Mouse (Mus musculus): ENCODE results near the gene Adora1. TPM values are rescaled to one million over a fixed set of nuclear protein-coding genes. Genes with fewer than 3 reads are reported as not detected.

The Adora1 gene
- polyA plus RNA-seq, 1 experiment = 0.50 TPM

GRCm38 (mm10) chr1:134150076-134150475 lies 85.2 kb downstream of the Adora1 start:
- Histone ChIP-seq H3K4me1 (peaks cover 18% of the 10 kb centered on the region), H3K36me3 (replicated peaks; ENCODE audit: low read length) (no peaks in the 10 kb centered on the region), H3K27me3 (replicated peaks) (peaks cover 60% of the 10 kb centered on the region), H3K9me3 (peaks cover 4% of the 10 kb centered on the region), H3K4me3 (replicated peaks) (no peak overlapping the region)
- TF ChIP-seq FLI1 (IDR thresholded peaks at IDR 0.05; ENCODE audit: low read length) (no peak), GATA1 (IDR thresholded peaks at IDR 0.05; ENCODE audit: borderline replicate concordance, low read length) (no peak)

Other genes with a start within 250 kb of the Adora1 start
- gene Fmod, start 198.2 kb downstream of the Adora1 start, polyA plus RNA-seq (2012; ENCODE audit: insufficient read depth, low replicate concordance) = not detected in 2 replicates
- gene Btg2, start 156.3 kb downstream of the Adora1 start, polyA plus RNA-seq (2012; ENCODE audit: insufficient read depth, low replicate concordance) = 8.3 and 13.9 TPM in 2 replicates
- gene Chit1, start 124.2 kb downstream of the Adora1 start, polyA plus RNA-seq (2012; ENCODE audit: insufficient read depth, low replicate concordance) = not detected in 2 replicates
- 5.0 TPM in 1 of 2 replicates, not detected in the other for gene Chil1, start 53.3 kb downstream of the Adora1 start, polyA plus RNA-seq (2012; ENCODE audit: insufficient read depth, low replicate concordance)
- gene Mybph, start 42.0 kb downstream of the Adora1 start, polyA plus RNA-seq (2012; ENCODE audit: insufficient read depth, low replicate concordance) = not detected in 2 replicates
- not detected in 2 replicates for gene Myog, start 54.6 kb upstream of the Adora1 start, polyA plus RNA-seq (2012; ENCODE audit: insufficient read depth, low replicate concordance)
- 1.9 and 2.1 TPM in 2 replicates for gene Ppfia4, start 97.5 kb upstream of the Adora1 start, polyA plus RNA-seq (2012; ENCODE audit: insufficient read depth, low replicate concordance)
- gene Tmem183a, start 126.5 kb upstream of the Adora1 start, polyA plus RNA-seq (2012; ENCODE audit: insufficient read depth, low replicate concordance) = 6.4 and 13.0 TPM in 2 replicates
- 0.16 TPM in 1 of 2 replicates, not detected in the other for gene 4933406M09Rik, start 150.5 kb upstream of the Adora1 start, polyA plus RNA-seq (2012; ENCODE audit: insufficient read depth, low replicate concordance)
- gene Cyb5r1, start 170.1 kb upstream of the Adora1 start, polyA plus RNA-seq (2012; ENCODE audit: insufficient read depth, low replicate concordance) = 10.9 TPM in 1 of 2 replicates, not detected in the other
- 65.2 and 119 TPM in 2 replicates for gene Adipor1, start 179.9 kb upstream of the Adora1 start, polyA plus RNA-seq (2012; ENCODE audit: insufficient read depth, low replicate concordance)
- gene Klhl12, start 220.1 kb upstream of the Adora1 start, polyA plus RNA-seq (2012; ENCODE audit: insufficient read depth, low replicate concordance) = 0.20 TPM in 1 of 2 replicates, not detected in the other